Mouse (Mus musculus) midbrain, embryonic 10.5 days (tissue): ENCODE results near the gene Cyth3. TPM values are rescaled to one million over a fixed set of nuclear protein-coding genes. Genes with fewer than 3 reads are reported as not detected.
A peak's percentile ranks its signal among the peaks of the same experiment; 100 is the strongest.

ENCODE experiments used
- DNase-seq: peaks from one replicate; pipeline ENCODE4 v3.0.0-alpha.2; 2017; ENCODE audit warnings: low spot score
- H3K27ac ChIP-seq: fragments of 300-500 bp; sonication (generic); replicated peaks from 2 replicates; pipeline ENCODE4 v1.5.1; 2016; ENCODE audit warnings: mild to moderate bottlenecking
- H3K27me3 ChIP-seq: fragments of 300-500 bp; sonication (generic); 2 replicates; pipeline ENCODE4 v1.6.1; 2016; ENCODE audit warnings: low read depth, mild to moderate bottlenecking; ENCODE audit not compliant: poor library complexity, severe bottlenecking
- H3K36me3 ChIP-seq: fragments of 300-500 bp; sonication (generic); 2 replicates; pipeline ENCODE4 v1.6.1; 2016; ENCODE audit warnings: mild to moderate bottlenecking, moderate library complexity
- H3K4me1 ChIP-seq: fragments of 300-500 bp; sonication (generic); 2 replicates; pipeline ENCODE4 v1.6.1; 2016
- H3K4me3 ChIP-seq: fragments of 300-500 bp; sonication (generic); 2 replicates; pipeline ENCODE4 v1.5.1; 2016; ENCODE audit warnings: mild to moderate bottlenecking, moderate library complexity
- H3K9me3 ChIP-seq: fragments of 300-500 bp; sonication (generic); replicated peaks from 2 replicates; pipeline ENCODE4 v1.6.1; 2016; ENCODE audit warnings: mild to moderate bottlenecking
- WGBS: fragments of 180-500 bp; shearing (Covaris S2); methylation state at CpG from one replicate; pipeline ENCODE4 v1.1.7; 2016; 5-methylcytosine and 5-hydroxymethylcytosine counted together
- polyA plus RNA-seq: library from polyadenylated mRNA; unstranded; fragments of >200 nt; fragmentation: Nextera tagmentation; extraction: Ambion mirVana; gene quantifications from 2 replicates; pipeline ENCODE4 v1.2.1, GENCODE M21; 2016

The Cyth3 gene
- 28.1 and 31.7 TPM in 2 replicates for polyA plus RNA-seq

DNA sequence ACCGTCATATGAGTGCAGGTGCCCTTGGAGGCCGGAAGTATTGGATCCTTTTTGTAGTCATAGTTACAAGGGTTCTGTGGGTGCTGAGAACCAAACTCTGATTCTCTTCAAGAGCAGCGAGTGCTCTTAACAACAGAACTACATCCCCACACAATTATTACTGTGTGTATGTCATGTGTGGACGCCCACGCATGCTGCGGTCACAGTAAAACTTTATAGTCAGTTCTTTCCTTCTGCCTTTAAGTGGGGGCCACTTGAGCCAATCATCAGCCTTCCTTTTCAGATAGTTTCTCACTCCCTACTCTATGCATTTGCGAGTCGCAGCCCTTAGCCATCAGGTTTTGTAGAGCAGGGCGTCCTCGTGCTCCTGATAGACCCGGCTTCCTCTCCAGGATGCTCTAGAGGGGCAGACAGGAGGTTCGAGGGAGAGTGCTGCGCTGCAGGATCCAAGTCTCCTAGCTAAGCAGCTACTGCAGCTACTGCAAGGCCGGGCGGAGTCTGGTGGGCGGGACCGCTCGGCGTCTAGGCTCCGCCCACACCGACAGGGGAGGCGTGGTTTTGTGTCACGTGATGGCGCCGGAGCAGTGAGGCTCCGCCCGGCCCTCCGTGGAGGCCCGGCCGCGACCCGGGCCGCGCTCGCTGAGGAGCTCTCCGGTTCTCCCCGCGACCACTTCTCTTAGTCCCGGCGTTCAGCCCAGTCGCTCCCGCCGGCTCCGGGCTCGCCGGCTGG lies at the start of gene Cyth3:
TSS of gene Cyth3 (plus strand) at position 555 of the 730 bp plus-strand sequence.
- Histone ChIP-seq H3K9me3 (no peaks in the 10 kb centered on the region), H3K4me3 (peak within 1 kb of the TSS; percentile 77), H3K27ac (peak within 1 kb of the TSS; percentile 90), H3K4me1 (peaks cover 26% of the 10 kb centered on the region), H3K36me3 (no peaks in the 10 kb centered on the region), H3K27me3 (0 out of 2 replicates have a peak, but pooled peaks cover 3% of the 10 kb centered on the region)
- WGBS = 8% methylated on average over 46 of the region's 46 CpGs
- peak; percentile 94 for DNase-seq

DNA sequence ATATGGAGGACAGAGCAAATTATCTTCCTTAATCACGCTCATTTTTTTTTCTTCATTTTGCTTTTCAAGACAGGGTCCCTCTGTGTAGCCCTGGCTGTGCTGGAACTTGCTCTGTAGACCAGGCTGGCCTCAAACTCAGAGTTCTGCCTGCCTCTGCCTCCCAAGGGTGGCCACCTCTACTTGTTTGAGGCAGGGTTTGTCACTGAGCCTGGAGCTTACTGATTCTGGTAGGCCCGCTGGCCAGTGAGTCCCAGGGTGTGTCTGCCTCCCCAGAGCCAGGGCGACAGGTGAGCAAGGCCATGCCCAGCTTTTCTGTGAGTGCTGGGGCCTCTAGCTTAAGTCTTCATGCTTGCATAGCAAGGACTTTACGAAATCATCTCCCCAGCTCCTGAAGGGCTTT lies 49.2 kb upstream of the Cyth3 start:
- H3K4me3 ChIP-seq = no peak overlapping the region
- H3K4me1 ChIP-seq = no peaks in the 10 kb centered on the region
- WGBS = 87% methylated on average over 4 of the region's 4 CpGs
- H3K9me3 ChIP-seq = no peaks in the 10 kb centered on the region
- DNase-seq = no peak
- no peaks in the 10 kb centered on the region for H3K27me3 ChIP-seq
- H3K36me3 ChIP-seq = no peaks in the 10 kb centered on the region
- H3K27ac ChIP-seq = no peak overlapping the region

DNA sequence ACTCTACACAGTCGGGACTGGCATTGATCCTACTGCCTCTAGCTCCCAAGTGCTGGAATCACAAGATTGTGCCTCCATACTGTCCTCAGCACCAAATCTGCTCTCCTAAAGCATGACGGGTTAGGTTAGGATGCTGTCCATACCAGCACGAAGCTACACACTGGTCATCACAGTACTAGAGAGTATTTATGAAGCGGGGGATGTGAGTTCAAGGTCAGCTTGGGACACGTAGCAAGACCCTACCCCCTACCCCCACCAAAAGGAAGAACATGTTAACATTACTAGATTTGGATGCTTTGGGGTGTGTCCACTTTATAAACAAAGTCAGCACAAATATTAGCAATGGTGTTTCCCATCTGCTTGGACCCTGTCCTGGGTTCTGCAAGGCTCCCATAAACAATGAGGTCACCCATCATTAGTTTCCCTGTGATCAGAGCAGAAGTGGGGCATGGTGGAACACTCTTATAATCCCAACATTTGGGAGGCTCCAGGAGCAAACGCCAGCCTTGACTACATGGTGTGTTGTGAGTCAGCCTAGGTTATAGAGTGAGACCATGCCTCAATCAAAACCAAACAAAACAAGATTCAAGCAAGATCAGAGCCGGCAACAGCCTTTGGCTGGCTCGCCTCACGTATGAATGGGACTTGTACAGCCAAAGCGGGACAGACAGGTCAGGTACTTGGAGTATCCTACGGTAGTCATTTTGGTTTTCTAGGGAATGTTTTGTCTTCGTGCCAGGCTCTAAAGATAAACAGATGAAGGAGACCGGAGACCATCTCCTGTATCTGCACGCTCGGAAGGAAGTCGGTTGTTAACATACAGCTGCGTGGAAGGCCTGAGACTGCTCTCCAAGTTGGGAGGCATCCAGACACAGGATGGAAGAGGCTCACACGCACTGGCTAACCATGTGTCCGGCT lies 47.7 kb upstream of the Cyth3 start:
- Histone ChIP-seq H3K27ac (no peak overlapping the region), H3K4me3 (no peak overlapping the region), H3K4me1 (no peaks in the 10 kb centered on the region), H3K27me3 (no peaks in the 10 kb centered on the region), H3K9me3 (no peaks in the 10 kb centered on the region), H3K36me3 (no peaks in the 10 kb centered on the region)
- no peak for DNase-seq
- WGBS = 84% methylated on average over 19 of the region's 19 CpGs

DNA sequence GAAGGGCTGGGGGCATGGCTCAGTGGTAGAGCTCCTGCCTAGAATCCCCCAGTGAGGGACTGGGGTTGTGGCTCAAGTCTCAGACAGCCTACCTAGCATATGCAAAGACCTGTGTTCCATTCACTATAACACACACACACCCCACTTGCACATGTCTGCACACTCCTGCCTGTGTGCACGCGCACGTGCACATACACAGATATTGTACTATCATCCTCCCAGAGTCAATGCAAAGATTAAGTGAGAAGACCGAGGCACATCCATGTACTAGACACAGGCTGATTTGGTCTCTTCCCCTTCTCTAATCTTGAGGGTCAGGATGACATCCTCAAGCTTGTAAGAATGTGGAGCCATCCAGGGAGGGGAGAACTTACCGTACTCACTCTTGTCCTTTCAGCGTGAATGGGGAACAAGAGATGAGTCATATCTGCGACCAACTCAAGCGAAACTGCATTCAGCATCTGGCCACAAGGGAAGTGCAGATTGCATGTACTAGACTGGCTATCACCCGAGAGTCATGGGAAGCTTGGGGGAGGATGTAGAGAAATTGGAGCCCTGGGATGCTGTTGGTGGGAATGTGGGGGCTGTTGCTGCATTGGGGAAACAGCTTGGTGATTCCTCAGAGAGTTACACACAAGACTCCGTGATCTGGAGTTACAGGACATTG lies 42.6 kb upstream of the Cyth3 start:
- no peak overlapping the region for H3K27ac ChIP-seq
- no peaks in the 10 kb centered on the region for H3K36me3 ChIP-seq
- no peak for DNase-seq
- 90% methylated on average over 10 of the region's 10 CpGs for WGBS
- H3K9me3 ChIP-seq = 0 out of 2 replicates have a peak, but pooled peaks cover 6% of the 10 kb centered on the region
- no peaks in the 10 kb centered on the region for H3K27me3 ChIP-seq
- no peak overlapping the region for H3K4me3 ChIP-seq
- H3K4me1 ChIP-seq = no peaks in the 10 kb centered on the region

DNA sequence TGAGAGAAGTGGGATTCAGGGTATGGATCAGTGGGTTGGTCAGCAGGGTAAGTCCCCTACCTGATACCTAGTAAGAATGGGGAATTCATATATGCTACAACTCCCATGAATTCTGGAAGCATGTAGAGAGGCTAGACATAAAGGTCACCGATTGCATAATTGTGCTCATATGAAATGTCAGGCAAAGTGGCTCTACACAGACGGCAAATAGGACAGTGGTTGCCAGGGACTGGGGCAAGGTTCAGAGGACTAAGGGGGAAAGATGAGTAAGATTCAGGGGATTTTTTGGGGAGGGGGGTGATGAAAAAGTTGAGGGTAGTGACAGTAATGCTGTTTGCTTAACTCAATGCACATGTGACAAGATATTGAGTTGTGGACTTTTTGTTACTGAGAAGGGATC lies 41.3 kb upstream of the Cyth3 start:
- no peaks in the 10 kb centered on the region for H3K27me3 ChIP-seq
- H3K36me3 ChIP-seq = no peaks in the 10 kb centered on the region
- DNase-seq = no peak
- 0 out of 2 replicates have a peak, but pooled peaks cover 6% of the 10 kb centered on the region for H3K9me3 ChIP-seq
- H3K4me3 ChIP-seq = no peak overlapping the region
- WGBS = 89% methylated on average over 2 of the region's 2 CpGs
- no peak overlapping the region for H3K27ac ChIP-seq
- H3K4me1 ChIP-seq = no peaks in the 10 kb centered on the region

- Histone ChIP-seq H3K4me3 (no peak overlapping the region), H3K36me3 (no peaks in the 10 kb centered on the region), H3K27me3 (no peaks in the 10 kb centered on the region), H3K27ac (no peak overlapping the region), H3K4me1 (no peaks in the 10 kb centered on the region), H3K9me3 (0 out of 2 replicates have a peak, but pooled peaks cover 6% of the 10 kb centered on the region)
- 89% methylated on average over 8 of the region's 8 CpGs for WGBS
- DNase-seq = no peak
Observed at GRCm38 (mm10) chr5:143581874-143582273, 40.4 kb upstream of the Cyth3 start.

DNA sequence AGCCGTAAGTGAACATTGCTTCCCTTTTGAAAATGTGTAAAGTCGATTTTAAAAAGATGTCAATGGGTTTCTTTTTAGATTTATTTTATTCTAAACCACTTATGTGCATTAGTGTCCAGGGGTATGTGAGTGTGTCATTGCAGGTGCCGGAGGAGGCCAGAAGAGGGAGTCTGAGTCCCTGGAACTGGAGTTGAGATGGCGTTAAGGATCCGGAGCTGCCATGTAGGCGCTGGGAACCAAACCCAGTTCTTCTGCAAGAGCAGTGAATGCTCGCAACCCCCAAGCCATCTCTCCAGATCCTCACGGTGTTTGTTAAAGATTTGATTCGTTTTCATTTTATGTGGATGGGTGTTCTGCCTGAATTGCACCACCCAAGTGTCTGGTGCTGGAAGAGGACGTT lies 39.2 kb upstream of the Cyth3 start:
- no peaks in the 10 kb centered on the region for H3K36me3 ChIP-seq
- 93% methylated on average over 10 of the region's 10 CpGs for WGBS
- no peaks in the 10 kb centered on the region for H3K4me1 ChIP-seq
- DNase-seq = no peak
- 0 out of 2 replicates have a peak, but pooled peaks cover 6% of the 10 kb centered on the region for H3K9me3 ChIP-seq
- H3K27me3 ChIP-seq = no peaks in the 10 kb centered on the region
- H3K27ac ChIP-seq = no peak overlapping the region
- no peak overlapping the region for H3K4me3 ChIP-seq

DNA sequence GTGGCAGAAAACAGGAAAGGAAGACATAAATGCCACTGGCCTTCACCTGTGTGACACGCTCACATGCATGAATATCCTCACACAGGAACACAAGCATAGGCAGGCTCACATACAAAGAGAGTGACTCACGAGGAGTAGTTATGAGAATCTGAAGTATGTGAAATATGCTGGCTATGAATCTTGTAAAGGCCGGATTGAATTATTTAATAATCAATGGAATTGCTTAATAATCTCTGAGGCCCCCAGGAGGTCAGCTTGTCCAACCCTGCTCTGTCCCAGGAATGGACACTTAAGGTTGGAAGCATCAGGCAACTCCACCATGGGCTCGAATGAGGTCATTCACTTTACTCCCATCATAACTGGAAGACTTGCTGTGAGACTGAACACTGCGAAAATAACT lies 37.3 kb upstream of the Cyth3 start:
- Histone ChIP-seq H3K27ac (no peak overlapping the region), H3K4me3 (no peak overlapping the region), H3K4me1 (peaks cover 12% of the 10 kb centered on the region), H3K9me3 (0 out of 2 replicates have a peak, but pooled peaks cover 6% of the 10 kb centered on the region), H3K36me3 (no peaks in the 10 kb centered on the region), H3K27me3 (no peaks in the 10 kb centered on the region)
- 91% methylated on average over 5 of the region's 5 CpGs for WGBS
- DNase-seq = no peak

- Histone ChIP-seq H3K27ac (no peak overlapping the region), H3K4me3 (no peak overlapping the region), H3K4me1 (peaks cover 12% of the 10 kb centered on the region), H3K36me3 (no peaks in the 10 kb centered on the region), H3K27me3 (no peaks in the 10 kb centered on the region), H3K9me3 (0 out of 2 replicates have a peak, but pooled peaks cover 6% of the 10 kb centered on the region)
- 90% methylated on average over 8 of the region's 8 CpGs for WGBS
- no peak for DNase-seq
Observed at GRCm38 (mm10) chr5:143586386-143586785, 35.9 kb upstream of the Cyth3 start.

- Histone ChIP-seq H3K4me3 (no peak overlapping the region), H3K36me3 (no peaks in the 10 kb centered on the region), H3K27me3 (no peaks in the 10 kb centered on the region), H3K27ac (no peak overlapping the region), H3K4me1 (peaks cover 12% of the 10 kb centered on the region), H3K9me3 (no peaks in the 10 kb centered on the region)
- DNase-seq = peak; percentile 17
- 54% methylated on average over 17 of the region's 17 CpGs for WGBS
Observed at GRCm38 (mm10) chr5:143589108-143589507, 33.1 kb upstream of the Cyth3 start.

DNA sequence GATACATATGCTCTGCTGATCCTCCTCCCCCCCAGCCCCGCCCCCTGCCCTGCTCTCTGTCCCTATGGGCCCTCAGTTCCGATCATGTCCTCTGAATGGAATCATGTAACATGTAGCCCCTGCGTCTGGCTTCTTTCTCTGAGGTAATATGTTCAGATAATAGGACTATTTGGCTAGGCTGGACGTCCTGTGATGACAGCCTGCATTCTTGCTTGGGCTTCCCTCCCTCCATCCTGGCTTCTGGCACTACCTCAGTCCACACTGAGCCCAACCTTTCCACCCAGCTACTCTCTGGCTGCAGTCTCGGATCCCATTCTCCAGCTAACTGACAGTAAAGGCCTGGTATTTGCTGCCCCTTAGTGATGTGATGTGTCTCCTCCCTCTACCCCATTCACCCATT lies 29.3 kb upstream of the Cyth3 start:
- H3K9me3 ChIP-seq = no peaks in the 10 kb centered on the region
- 77% methylated on average over 5 of the region's 5 CpGs for WGBS
- DNase-seq = no peak
- H3K4me1 ChIP-seq = peaks cover 12% of the 10 kb centered on the region
- H3K36me3 ChIP-seq = no peaks in the 10 kb centered on the region
- no peaks in the 10 kb centered on the region for H3K27me3 ChIP-seq
- no peak overlapping the region for H3K4me3 ChIP-seq
- H3K27ac ChIP-seq = no peak overlapping the region

DNA sequence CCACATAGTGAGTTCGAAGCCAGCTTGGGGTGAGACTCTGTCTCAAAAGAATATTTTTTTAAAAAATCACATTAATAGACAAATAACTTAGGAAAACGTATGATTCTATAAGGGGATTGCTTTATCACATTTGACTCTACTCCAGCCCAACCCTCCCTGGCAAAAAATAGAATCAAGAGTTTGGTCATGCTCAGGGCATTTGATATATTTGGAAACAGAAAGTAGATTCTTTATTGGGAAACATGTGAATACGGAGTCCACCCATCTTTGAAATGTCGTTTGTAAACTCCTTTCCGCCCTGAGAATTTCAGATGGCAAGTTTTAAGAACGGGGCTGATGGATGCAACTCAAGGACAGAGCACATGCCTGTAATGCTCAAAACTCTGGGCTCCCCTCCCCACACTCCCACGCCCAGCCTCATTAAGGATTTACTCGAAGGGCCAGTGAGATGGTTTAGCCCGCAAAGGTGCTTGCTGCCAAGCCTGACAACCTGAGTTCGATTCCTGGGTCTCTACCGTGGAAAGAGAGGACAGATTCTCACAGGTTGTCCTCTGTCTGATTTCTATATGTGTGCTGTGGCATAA lies 28.6 kb upstream of the Cyth3 start:
- Histone ChIP-seq H3K36me3 (no peaks in the 10 kb centered on the region), H3K27me3 (no peaks in the 10 kb centered on the region), H3K9me3 (no peaks in the 10 kb centered on the region), H3K4me1 (peaks cover 9% of the 10 kb centered on the region), H3K4me3 (no peak overlapping the region), H3K27ac (no peak overlapping the region)
- no peak for DNase-seq
- WGBS = 89% methylated on average over 11 of the region's 11 CpGs
